In genomic region chr12:25363839-25364238, GRCm38 (mm10) we compare ENCODE assay signal across 17 mouse cellular contexts.
DNase-seq lines count a peak whose midpoint lies in the region; ATAC-seq and TF ChIP-seq lines count a peak whose summit lies in the region.
"Had no signal": no experiment of that assay in that cellular context is flagged by ENCODE, and none has a peak within 500 bp of the region (broad histone marks: within the 10 kb centered on the region; RNA-seq: fewer than 3 reads in every experiment).

No protein-coding gene starts in this region.

- no peak overlapping the region for H3K4me3 ChIP-seq in heart, embryonic 11.5 days (ENCODE audit: low read depth, low read length)
- no peak overlapping the region for H3K4me3 ChIP-seq in heart, embryonic 12.5 days
- no peak overlapping the region for H3K4me3 ChIP-seq in lung, postnatal 0 days (ENCODE audit: low read depth, low read length)
- H3K4me3 ChIP-seq in myocyte = no peak overlapping the region
- H3K4me3 ChIP-seq: embryonic facial prominence, embryonic 12.5 days; forebrain, embryonic 15.5 days; hindbrain, embryonic 10.5 days; intestine, embryonic 15.5 days had no signal

- no peaks in the 10 kb centered on the region for H3K27me3 ChIP-seq in heart, embryonic 11.5 days (ENCODE audit: control insufficient read depth, insufficient read depth, low read length)
- H3K27me3 ChIP-seq in heart, embryonic 12.5 days (replicated peaks) = no peaks in the 10 kb centered on the region; the same call in 1 of the 2 replicates
- H3K27me3 ChIP-seq in lung, postnatal 0 days (replicated peaks; ENCODE audit: insufficient read depth, low read length) = no peaks in the 10 kb centered on the region
- no peaks in the 10 kb centered on the region for H3K27me3 ChIP-seq in myocyte (ENCODE audit: control insufficient read depth, insufficient read depth, insufficient read length)
- H3K27me3 ChIP-seq: embryonic facial prominence, embryonic 12.5 days; forebrain, embryonic 15.5 days; intestine, embryonic 15.5 days had no signal

- H3K9ac ChIP-seq in heart, embryonic 11.5 days (ENCODE audit: low read depth, low read length) = no peak overlapping the region
- H3K9ac ChIP-seq in heart, embryonic 12.5 days = no peak overlapping the region
- H3K9ac ChIP-seq in lung, postnatal 0 days (replicated peaks; ENCODE audit: low read depth) = no peak overlapping the region
- H3K9ac ChIP-seq: embryonic facial prominence, embryonic 12.5 days; forebrain, embryonic 15.5 days; hindbrain, embryonic 14.5 days; intestine, embryonic 15.5 days had no signal

- H3ac ChIP-seq in myocyte (ENCODE audit: control insufficient read depth, insufficient read length) = no peak overlapping the region

- no peak for ATAC-seq in heart, embryonic 11.5 days (replicated peaks; ENCODE audit: insufficient number of reproducible peaks, low FRiP score, low TSS enrichment)
- no peak for ATAC-seq in heart, embryonic 12.5 days (ENCODE audit: insufficient number of reproducible peaks, low FRiP score)
- ATAC-seq in lung, postnatal 0 days = peak; percentile 40
- ATAC-seq: forebrain, embryonic 15.5 days; intestine, embryonic 15.5 days had no signal

- H3K9me3 ChIP-seq in heart, embryonic 11.5 days (replicated peaks; ENCODE audit: control insufficient read depth, low read length) = no peaks in the 10 kb centered on the region
- H3K9me3 ChIP-seq in heart, embryonic 12.5 days (replicated peaks) = no peaks in the 10 kb centered on the region
- no peaks in the 10 kb centered on the region for H3K9me3 ChIP-seq in lung, postnatal 0 days (ENCODE audit: low read length)
- H3K9me3 ChIP-seq: embryonic facial prominence, embryonic 12.5 days; forebrain, embryonic 15.5 days; hindbrain, embryonic 10.5 days; intestine, embryonic 15.5 days had no signal

- H3K4me1 ChIP-seq in heart, embryonic 11.5 days (ENCODE audit: control insufficient read depth, insufficient read depth, low read length) = no peaks in the 10 kb centered on the region
- H3K4me1 ChIP-seq in heart, embryonic 12.5 days (replicated peaks) = 0 out of 2 replicates have a peak, but pooled peaks cover 3% of the 10 kb centered on the region
- no peaks in the 10 kb centered on the region for H3K4me1 ChIP-seq in lung, postnatal 0 days (ENCODE audit: insufficient read depth, low read depth, low read length)
- H3K4me1 ChIP-seq: embryonic facial prominence, embryonic 12.5 days; forebrain, embryonic 15.5 days; intestine, embryonic 15.5 days had no signal

- no peak overlapping the region for H3K27ac ChIP-seq in heart, embryonic 11.5 days (ENCODE audit: low read depth, low read length)
- no peak overlapping the region for H3K27ac ChIP-seq in heart, embryonic 12.5 days (ENCODE audit: poor library complexity, severe bottlenecking)
- H3K27ac ChIP-seq in lung, postnatal 0 days (ENCODE audit: low read length) = no peak overlapping the region
- H3K27ac ChIP-seq: embryonic facial prominence, embryonic 12.5 days; forebrain, embryonic 15.5 days; hindbrain, embryonic 10.5 days; hindbrain, embryonic 14.5 days; intestine, embryonic 15.5 days had no signal

- H3K79me2 ChIP-seq in myocyte (ENCODE audit: control insufficient read depth, insufficient read depth) = no peaks in the 10 kb centered on the region

- no peak for TF ChIP-seq EP300 in lung, postnatal 0 days (IDR thresholded peaks at IDR 0.05)

- peak; percentile 92 for DNase-seq in heart, adult 11 months
- peak; percentile 24 to 30 for DNase-seq in heart, postnatal 14 days
- DNase-seq in lung, postnatal 0 days (ENCODE audit: low spot score) = peak; percentile 28
- no peak for DNase-seq in lung, postnatal 14 days
- DNase-seq: adrenal gland, postnatal 10 days; cerebellum, adult 11-12 months; cerebellum, adult 9-10 months; cerebellum, postnatal 25 days; gastrocnemius, postnatal 25 days had no signal

- TF ChIP-seq CTCF in lung, postnatal 0 days (IDR thresholded peaks at IDR 0.05) = no peak

- intact Hi-C loops in heart, postnatal 14 days (cut with DNase I) = no loop called here

- H3K4me2 ChIP-seq in heart, embryonic 11.5 days = no peak overlapping the region
- H3K4me2 ChIP-seq in heart, embryonic 12.5 days = no peak overlapping the region
- H3K4me2 ChIP-seq in lung, postnatal 0 days (replicated peaks; ENCODE audit: low read depth, low read length) = no peak overlapping the region
- no peak overlapping the region for H3K4me2 ChIP-seq in myocyte (ENCODE audit: low read depth)
- H3K4me2 ChIP-seq: embryonic facial prominence, embryonic 12.5 days; forebrain, embryonic 15.5 days; hindbrain, embryonic 14.5 days; intestine, embryonic 15.5 days had no signal

- TF ChIP-seq POLR2A in myocyte (IDR thresholded peaks at IDR 0.05; ENCODE audit: insufficient read length, low read depth) = no peak

- WGBS in heart, embryonic 11.5 days (ENCODE audit: insufficient replicate concordance) = 81% methylated on average over 9 of the region's 9 CpGs
- WGBS in heart, embryonic 12.5 days = 84% methylated on average over 9 of the region's 9 CpGs
- WGBS in lung, postnatal 0 days = 68% methylated on average over 9 of the region's 9 CpGs

- no peaks in the 10 kb centered on the region for H3K36me3 ChIP-seq in heart, embryonic 11.5 days (ENCODE audit: control insufficient read depth, insufficient read depth, low read length)
- H3K36me3 ChIP-seq in heart, embryonic 12.5 days = no peaks in the 10 kb centered on the region
- H3K36me3 ChIP-seq in lung, postnatal 0 days (ENCODE audit: insufficient read depth, low read length) = no peaks in the 10 kb centered on the region
- no peaks in the 10 kb centered on the region for H3K36me3 ChIP-seq in myocyte (ENCODE audit: control insufficient read depth, insufficient read depth)
- H3K36me3 ChIP-seq: embryonic facial prominence, embryonic 12.5 days; forebrain, embryonic 15.5 days; hindbrain, embryonic 10.5 days; intestine, embryonic 15.5 days had no signal

TF ChIP-seq in myocyte, 11 proteins besides CTCF, POLR2A, EP300 and RAD21:
- no peak for TF ChIP-seq TCF3 (IDR thresholded peaks at IDR 0.05; ENCODE audit: insufficient read length, low read depth)
- TF ChIP-seq MYOG (IDR thresholded peaks at IDR 0.05; ENCODE audit: control insufficient read depth in 1 of 3, insufficient read depth in 1 of 3, insufficient read length in 2 of 3, low read depth in 2 of 3) = peak; percentile 15 to 91 (median 72)
- TF ChIP-seq SRF (IDR thresholded peaks at IDR 0.05; ENCODE audit: control insufficient read depth, insufficient read length, low read depth) = no peak
- no peak for TF ChIP-seq USF1 (IDR thresholded peaks at IDR 0.05; ENCODE audit: low read depth)
- TF ChIP-seq CEBPB (IDR thresholded peaks at IDR 0.05; ENCODE audit: insufficient read depth, poor library complexity, severe bottlenecking) = no peak
- no peak for TF ChIP-seq E2F4 (IDR thresholded peaks at IDR 0.05; ENCODE audit: insufficient read depth)
- TF ChIP-seq REST (IDR thresholded peaks at IDR 0.05; ENCODE audit: insufficient read depth, insufficient read length) = no peak
- no peak for TF ChIP-seq MAX (IDR thresholded peaks at IDR 0.05; ENCODE audit: low read depth)
- TF ChIP-seq TCF12 (IDR thresholded peaks at IDR 0.05; ENCODE audit: insufficient read depth, poor library complexity, severe bottlenecking) = peak; percentile 25
- no peak for TF ChIP-seq POLR2AphosphoS2 (IDR thresholded peaks at IDR 0.05; ENCODE audit: insufficient read length, low read depth)
- peak in 2 of 3 experiments; percentile 70 to 90 for TF ChIP-seq MYOD1 (IDR thresholded peaks at IDR 0.05; ENCODE audit: control insufficient read depth in 1 of 3, insufficient read length in 2 of 3, low read depth in 2 of 3)
TF ChIP-seq in myocyte: peak in this region for 3.
